Mouse (Mus musculus): Measurements from ENCODE around the gene Ppp1r18. TPM values are rescaled to one million over a fixed set of nuclear protein-coding genes. Genes with fewer than 3 reads are reported as not detected.
"Not testable (repeated sequence)": the region's sequence is repeated elsewhere in the genome, so short reads cannot be mapped to it uniquely, and the experiment has no call there.

The Ppp1r18 gene
- polyA plus RNA-seq, 1 experiment from 2014 or later: 15.6 TPM

DNA sequence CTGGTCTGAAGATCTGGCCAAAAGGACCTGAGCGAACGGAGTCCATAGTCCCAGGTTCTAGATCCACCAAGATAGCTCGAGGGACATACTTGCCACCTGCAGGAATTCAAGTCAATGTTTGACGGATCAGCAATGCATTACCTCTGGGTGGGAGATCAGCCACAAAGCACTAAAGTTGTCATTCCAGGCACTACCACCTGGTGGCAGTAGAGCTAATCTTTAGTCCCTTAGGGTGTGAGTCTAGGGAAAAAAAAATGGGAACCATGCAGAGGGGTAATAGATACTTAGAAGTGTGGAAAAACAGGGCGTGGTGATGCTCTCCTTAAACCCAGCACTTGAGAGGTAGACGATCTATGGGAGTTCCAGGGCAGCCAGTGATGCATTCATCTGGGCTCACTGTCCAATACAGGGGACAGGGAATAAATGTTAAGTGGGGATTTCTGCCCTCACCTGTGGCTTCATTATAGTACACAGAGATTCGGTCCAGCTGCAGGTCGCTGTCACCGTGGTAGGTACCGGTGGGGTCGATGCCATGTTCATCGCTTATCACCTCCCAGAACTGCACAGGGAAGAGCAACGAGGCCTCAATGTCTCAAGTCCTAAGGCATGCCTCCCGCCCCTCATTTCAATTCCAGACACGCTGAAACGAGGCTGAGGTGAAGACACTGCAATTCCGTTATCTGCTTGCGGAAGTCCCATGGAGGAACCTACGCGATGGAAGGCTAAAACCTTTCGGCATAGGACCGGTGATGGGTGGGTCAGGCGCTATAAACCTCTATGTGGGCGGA, 29.0 kb upstream of the Ppp1r18 start:
- H3K9ac ChIP-seq (ENCODE audit: low read depth, low read length): peak overlapping the region; percentile 68
- no peaks in the 10 kb centered on the region for H3K27me3 ChIP-seq (replicated peaks; ENCODE audit: control insufficient read depth, insufficient read depth, low read length)
- ATAC-seq: peak; percentile 9
- H3K36me3 ChIP-seq (ENCODE audit: control insufficient read depth, insufficient read depth): peaks cover 38% of the 10 kb centered on the region
- H3K4me2 ChIP-seq (replicated peaks; ENCODE audit: low read depth): peak overlapping the region; percentile 80
- WGBS: 5% methylated on average over 24 of the region's 24 CpGs
- H3K4me1 ChIP-seq (replicated peaks; ENCODE audit: control insufficient read depth, insufficient read depth, low read length): no peaks in the 10 kb centered on the region
- TF ChIP-seq CTCF (IDR thresholded peaks at IDR 0.05; ENCODE audit: low read depth): peak; percentile 88
- no peaks in the 10 kb centered on the region for H3K9me3 ChIP-seq (ENCODE audit: control insufficient read depth)
- H3K4me3 ChIP-seq (ENCODE audit: low read depth, low read length): peak overlapping the region; percentile 67
- H3K27ac ChIP-seq (ENCODE audit: low read depth, low read length): peak overlapping the region; percentile 76

- H3K9ac ChIP-seq (ENCODE audit: low read depth, low read length): peak overlapping the region; percentile 68
- H3K4me3 ChIP-seq (ENCODE audit: low read depth, low read length): peak overlapping the region; percentile 67
- no peak for TF ChIP-seq CTCF (IDR thresholded peaks at IDR 0.05; ENCODE audit: low read depth)
- H3K27ac ChIP-seq (ENCODE audit: low read depth, low read length): peak overlapping the region; percentile 76
- no peaks in the 10 kb centered on the region for H3K4me1 ChIP-seq (replicated peaks; ENCODE audit: control insufficient read depth, insufficient read depth, low read length)
- no peak for ATAC-seq
- H3K4me2 ChIP-seq (replicated peaks; ENCODE audit: low read depth): peak overlapping the region; percentile 80
- 0% methylated on average over 24 of the region's 25 CpGs for WGBS
- H3K9me3 ChIP-seq (ENCODE audit: control insufficient read depth): no peaks in the 10 kb centered on the region
- H3K27me3 ChIP-seq (replicated peaks; ENCODE audit: control insufficient read depth, insufficient read depth, low read length): no peaks in the 10 kb centered on the region
- H3K36me3 ChIP-seq (ENCODE audit: control insufficient read depth, insufficient read depth): peaks cover 35% of the 10 kb centered on the region
Observed at GRCm38 (mm10) chr17:35836991-35837422, 28.4 kb upstream of the Ppp1r18 start.

- Histone ChIP-seq H3K36me3 (ENCODE audit: control insufficient read depth, insufficient read depth) (peaks cover 30% of the 10 kb centered on the region), H3K27me3 (replicated peaks; ENCODE audit: control insufficient read depth, insufficient read depth, low read length) (no peaks in the 10 kb centered on the region), H3K27ac (ENCODE audit: low read depth, low read length) (peak overlapping the region; percentile 76), H3K4me2 (replicated peaks; ENCODE audit: low read depth) (peak overlapping the region; percentile 80), H3K9ac (ENCODE audit: low read depth, low read length) (peak overlapping the region; percentile 68), H3K4me3 (ENCODE audit: low read depth, low read length) (peak overlapping the region; percentile 67), H3K4me1 (replicated peaks; ENCODE audit: control insufficient read depth, insufficient read depth, low read length) (no peaks in the 10 kb centered on the region), H3K9me3 (ENCODE audit: control insufficient read depth) (no peaks in the 10 kb centered on the region)
- under 1% methylated on average over 18 of the region's 18 CpGs for WGBS
- TF ChIP-seq CTCF (IDR thresholded peaks at IDR 0.05; ENCODE audit: low read depth): no peak
- no peak for ATAC-seq
Observed at GRCm38 (mm10) chr17:35837487-35837886, 27.9 kb upstream of the Ppp1r18 start.

- WGBS: under 1% methylated on average over 29 of the region's 29 CpGs
- peak; percentile 63 for ATAC-seq
- Histone ChIP-seq H3K27me3 (replicated peaks; ENCODE audit: control insufficient read depth, insufficient read depth, low read length) (no peaks in the 10 kb centered on the region), H3K9me3 (ENCODE audit: control insufficient read depth) (no peaks in the 10 kb centered on the region), H3K4me3 (ENCODE audit: low read depth, low read length) (peak within 1 kb of the TSS; percentile 67), H3K36me3 (ENCODE audit: control insufficient read depth, insufficient read depth) (peaks cover 24% of the 10 kb centered on the region), H3K4me1 (replicated peaks; ENCODE audit: control insufficient read depth, insufficient read depth, low read length) (no peaks in the 10 kb centered on the region), H3K9ac (ENCODE audit: low read depth, low read length) (peak within 1 kb of the TSS; percentile 68), H3K4me2 (replicated peaks; ENCODE audit: low read depth) (peak within 1 kb of the TSS; percentile 80), H3K27ac (ENCODE audit: low read depth, low read length) (peak within 1 kb of the TSS; percentile 76)
- TF ChIP-seq CTCF (IDR thresholded peaks at IDR 0.05; ENCODE audit: low read depth): no peak
Observed at GRCm38 (mm10) chr17:35838122-35838544, 27.3 kb upstream of the Ppp1r18 start, which contains the start of gene Tubb5. TSS of gene Tubb5 (minus strand) at chr17:35838306.

DNA sequence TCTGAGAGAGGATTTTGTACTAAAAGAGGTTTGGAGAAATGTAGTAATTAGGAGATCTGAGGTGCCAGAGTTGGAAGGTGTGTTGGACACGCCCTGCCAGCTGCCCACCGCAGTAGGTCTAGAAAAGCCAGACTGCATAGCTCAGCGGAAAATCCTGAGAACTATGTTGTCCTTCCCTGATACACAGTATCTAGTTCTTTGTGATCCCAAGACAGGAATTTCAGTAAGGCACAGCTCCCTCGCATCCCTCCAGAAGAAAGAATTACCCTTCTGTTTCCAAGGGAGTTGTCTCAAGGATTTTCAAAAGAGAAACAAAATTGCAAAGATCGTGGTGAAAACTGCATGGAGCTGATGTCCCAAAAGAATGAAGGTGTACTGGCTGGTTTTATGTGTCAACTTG, 26.8 kb upstream of the Ppp1r18 start:
- no peaks in the 10 kb centered on the region for H3K27me3 ChIP-seq (replicated peaks; ENCODE audit: control insufficient read depth, insufficient read depth, low read length)
- peak overlapping the region; percentile 67 for H3K4me3 ChIP-seq (ENCODE audit: low read depth, low read length)
- H3K9me3 ChIP-seq (ENCODE audit: control insufficient read depth): no peaks in the 10 kb centered on the region
- no peak for TF ChIP-seq CTCF (IDR thresholded peaks at IDR 0.05; ENCODE audit: low read depth)
- no peaks in the 10 kb centered on the region for H3K4me1 ChIP-seq (replicated peaks; ENCODE audit: control insufficient read depth, insufficient read depth, low read length)
- no peak for ATAC-seq
- peaks cover 20% of the 10 kb centered on the region; the same call in 1 of the 2 replicates for H3K36me3 ChIP-seq (ENCODE audit: control insufficient read depth, insufficient read depth)
- H3K9ac ChIP-seq (ENCODE audit: low read depth, low read length): no peak overlapping the region
- WGBS: 1% methylated on average over 5 of the region's 5 CpGs
- H3K4me2 ChIP-seq (replicated peaks; ENCODE audit: low read depth): peak overlapping the region; percentile 80
- H3K27ac ChIP-seq (ENCODE audit: low read depth, low read length): no peak overlapping the region

DNA sequence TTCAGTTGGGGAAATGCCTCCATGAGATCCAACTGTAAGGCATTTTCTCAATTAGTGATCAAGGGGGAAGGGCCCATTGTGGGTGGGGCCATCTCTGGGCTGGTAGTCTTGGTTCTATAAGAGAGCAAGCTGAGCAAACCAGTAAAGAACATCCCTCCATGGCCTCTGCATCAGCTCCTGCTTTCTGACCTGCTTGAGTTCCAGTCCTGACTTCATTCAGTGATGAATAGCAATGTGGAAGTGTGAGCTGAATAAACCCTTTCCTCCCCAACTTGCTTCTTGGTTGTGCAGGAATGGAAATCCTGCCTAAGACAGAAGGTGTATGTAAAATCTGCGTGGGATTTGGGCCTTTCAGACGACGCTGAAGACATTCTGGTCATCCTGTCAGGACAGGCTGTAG, 26.4 kb upstream of the Ppp1r18 start:
- H3K4me2 ChIP-seq (replicated peaks; ENCODE audit: low read depth): peak overlapping the region; percentile 80
- H3K9ac ChIP-seq (ENCODE audit: low read depth, low read length); H3K27me3 ChIP-seq (replicated peaks; ENCODE audit: control insufficient read depth, insufficient read depth, low read length); H3K27ac ChIP-seq (ENCODE audit: low read depth, low read length); H3K4me1 ChIP-seq (replicated peaks; ENCODE audit: control insufficient read depth, insufficient read depth, low read length); H3K9me3 ChIP-seq (ENCODE audit: control insufficient read depth); ATAC-seq: not testable (repeated sequence)
- 51% methylated on average over 3 of the region's 3 CpGs for WGBS
- H3K36me3 ChIP-seq (ENCODE audit: control insufficient read depth, insufficient read depth): peaks cover 19% of the 10 kb centered on the region; the same call in 1 of the 2 replicates
- H3K4me3 ChIP-seq (ENCODE audit: low read depth, low read length): peak overlapping the region; percentile 67; the same call in 1 of the 2 replicates
